Mouse (Mus musculus) MEL (cell line): ENCODE results near the gene Foxo3.

ENCODE experiments used
- CHD1 ChIP-seq: IDR thresholded peaks from 2 replicates; pipeline ENCODE4 v1.6.1; 2012; ENCODE audit warnings: low read depth, mild to moderate bottlenecking, inconsistent platforms, low read length, improper control_type of control experiment
- CTCF ChIP-seq, 3 experiments: IDR thresholded peaks in 2 of 3; conservative IDR thresholded peaks in 1 of 3; 2 replicates each; pipeline ENCODE4 v1.5.1; 2011 to 2012; ENCODE audit warnings: low read length in 3 of 3, low read depth in 2 of 3, mild to moderate bottlenecking in 2 of 3, improper control_type of control experiment in 1 of 3, inconsistent platforms in 1 of 3, mixed read lengths in 1 of 3, moderate library complexity in 1 of 3; ENCODE audit not compliant: control insufficient read depth in 1 of 3, insufficient read depth in 1 of 3, poor library complexity in 1 of 3, severe bottlenecking in 1 of 3
- EP300 ChIP-seq, 2 experiments: IDR thresholded peaks; 2 replicates each; pipeline ENCODE4 v1.6.1; 2011; ENCODE audit warnings: improper control_type of control experiment in 2 of 2, low read length in 2 of 2, low read depth in 1 of 2, mild to moderate bottlenecking in 1 of 2
- HCFC1 ChIP-seq: IDR thresholded peaks from 2 replicates; pipeline ENCODE4 v1.6.1; 2012; ENCODE audit warnings: low read depth, mild to moderate bottlenecking, inconsistent platforms, low read length, improper control_type of control experiment, moderate library complexity
- MAFK ChIP-seq: IDR thresholded peaks from 2 replicates; pipeline ENCODE4 v1.6.1; 2011; ENCODE audit warnings: low read depth, mild to moderate bottlenecking, low read length, improper control_type of control experiment, borderline replicate concordance
- POLR2AphosphoS5 ChIP-seq: IDR thresholded peaks from 2 replicates; pipeline ENCODE4 v1.6.1; 2012; ENCODE audit warnings: low read depth, borderline replicate concordance, mild to moderate bottlenecking, inconsistent platforms, low read length, moderate library complexity, mixed read lengths
- TAL1 ChIP-seq: IDR thresholded peaks from 2 replicates; pipeline ENCODE4 v1.6.1; 2012; ENCODE audit warnings: mild to moderate bottlenecking, inconsistent platforms, low read length, moderate library complexity, mixed read lengths
- USF2 ChIP-seq, 2 experiments: IDR thresholded peaks; 2 replicates each; pipeline ENCODE4 v1.6.1; 2011 to 2012; ENCODE audit warnings: improper control_type of control experiment in 2 of 2, low read length in 2 of 2, borderline replicate concordance in 1 of 2, inconsistent platforms in 1 of 2, low read depth in 1 of 2, mild to moderate bottlenecking in 1 of 2; ENCODE audit not compliant: insufficient read depth in 1 of 2

GRCm38 (mm10) chr10:42287666-42288065 lies 11.1 kb upstream of the Foxo3 start:
- TF ChIP-seq TAL1, result no peak
- no peak for TF ChIP-seq POLR2AphosphoS5
- TF ChIP-seq HCFC1, result no peak
- no peak for TF ChIP-seq EP300 (IDR thresholded peaks at IDR 0.05; ENCODE audit: low read depth in 1 of 2, low read length in 2 of 2)
- TF ChIP-seq CTCF (IDR thresholded peaks at IDR 0.05 in 2 of 3, conservative IDR thresholded peaks at IDR 0.05 in 1 of 3; ENCODE audit: control insufficient read depth in 1 of 3, insufficient read depth in 1 of 3, low read depth in 2 of 3, low read length in 3 of 3, poor library complexity in 1 of 3, severe bottlenecking in 1 of 3), result no peak
- no peak for TF ChIP-seq CHD1
- no peak for TF ChIP-seq USF2 (IDR thresholded peaks at IDR 0.05; ENCODE audit: borderline replicate concordance in 1 of 2, insufficient read depth in 1 of 2, low read depth in 1 of 2, low read length in 2 of 2)
- TF ChIP-seq MAFK, result no peak
